Mouse (Mus musculus): Measurements from ENCODE around the gene Mrpl19. TPM values are rescaled to one million over a fixed set of nuclear protein-coding genes. Genes with fewer than 3 reads are reported as not detected.

Gene Mrpl19
- total RNA-seq, 1 experiment = 28.2 TPM

- no peak overlapping the region for H3K4me3 ChIP-seq (ENCODE audit: insufficient read depth in 1 of 2, low read depth in 1 of 2, low read length in 2 of 2, poor library complexity in 1 of 2, severe bottlenecking in 1 of 2)
- TF ChIP-seq HCFC1 (IDR thresholded peaks at IDR 0.05; ENCODE audit: borderline replicate concordance, insufficient read depth, low read length) = no peak
- no peak for TF ChIP-seq CHD2 (IDR thresholded peaks at IDR 0.05; ENCODE audit: low read depth, low read length)
- TF ChIP-seq MAFK (IDR thresholded peaks at IDR 0.05; ENCODE audit: insufficient read depth, low read depth, low read length) = no peak
- TF ChIP-seq ZC3H11A (IDR thresholded peaks at IDR 0.05; ENCODE audit: borderline replicate concordance, low read depth, low read length) = no peak
- TF ChIP-seq ZNF384 (IDR thresholded peaks at IDR 0.05; ENCODE audit: low read depth, low read length) = no peak
- H3K36me3 ChIP-seq (ENCODE audit: control insufficient read depth, insufficient read depth, low read length, poor library complexity, severe bottlenecking) = peaks cover 6% of the 10 kb centered on the region
- H3K27ac ChIP-seq (ENCODE audit: insufficient read depth, low read depth, low read length, poor library complexity, severe bottlenecking) = no peak overlapping the region
- no peaks in the 10 kb centered on the region for H3K9me3 ChIP-seq (ENCODE audit: control insufficient read depth, insufficient read depth, low read depth, low read length)
- in situ Hi-C loops (cut with MboI; ENCODE audit: low sequenced_read_pairs in 2 of 2, unreplicated experiment in 2 of 2) = no loop called here
- DNase-seq (ENCODE audit: low read depth, low spot score) = no peak
- H3K4me1 ChIP-seq (ENCODE audit: control insufficient read depth in 2 of 2, insufficient read depth in 2 of 2, low read length in 2 of 2, poor library complexity in 1 of 2) = no peaks in the 10 kb centered on the region
- H3K9ac ChIP-seq (ENCODE audit: insufficient read depth, low read depth, low read length, poor library complexity, severe bottlenecking) = no peak overlapping the region
Measured at GRCm38 (mm10) chr6:81946906-81947305, 18.9 kb downstream of the Mrpl19 start.

GRCm38 (mm10) chr6:81944432-81944831, 21.3 kb downstream of the Mrpl19 start:
- Histone ChIP-seq H3K9me3 (ENCODE audit: control insufficient read depth, insufficient read depth, low read depth, low read length) (no peaks in the 10 kb centered on the region), H3K36me3 (ENCODE audit: control insufficient read depth, insufficient read depth, low read length, poor library complexity, severe bottlenecking) (peaks cover 8% of the 10 kb centered on the region), H3K4me1 (ENCODE audit: control insufficient read depth in 2 of 2, insufficient read depth in 2 of 2, low read length in 2 of 2, poor library complexity in 1 of 2) (no peaks in the 10 kb centered on the region), H3K27ac (ENCODE audit: insufficient read depth, low read depth, low read length, poor library complexity, severe bottlenecking) (no peak overlapping the region), H3K4me3 (ENCODE audit: insufficient read depth in 1 of 2, low read depth in 1 of 2, low read length in 2 of 2, poor library complexity in 1 of 2, severe bottlenecking in 1 of 2) (no peak overlapping the region), H3K9ac (ENCODE audit: insufficient read depth, low read depth, low read length, poor library complexity, severe bottlenecking) (no peak overlapping the region)
- DNase-seq (ENCODE audit: low read depth, low spot score) = no peak
- TF ChIP-seq ZC3H11A (IDR thresholded peaks at IDR 0.05; ENCODE audit: borderline replicate concordance, low read depth, low read length) = no peak
- TF ChIP-seq CHD2 (IDR thresholded peaks at IDR 0.05; ENCODE audit: low read depth, low read length) = no peak
- no peak for TF ChIP-seq ZNF384 (IDR thresholded peaks at IDR 0.05; ENCODE audit: low read depth, low read length)
- no peak for TF ChIP-seq HCFC1 (IDR thresholded peaks at IDR 0.05; ENCODE audit: borderline replicate concordance, insufficient read depth, low read length)
- TF ChIP-seq MAFK (IDR thresholded peaks at IDR 0.05; ENCODE audit: insufficient read depth, low read depth, low read length) = no peak
- in situ Hi-C loops (cut with MboI; ENCODE audit: low sequenced_read_pairs in 2 of 2, unreplicated experiment in 2 of 2) = no loop called here

GRCm38 (mm10) chr6:81943281-81943680, 22.5 kb downstream of the Mrpl19 start:
- TF ChIP-seq ZC3H11A (IDR thresholded peaks at IDR 0.05; ENCODE audit: borderline replicate concordance, low read depth, low read length) (no peak), ZNF384 (IDR thresholded peaks at IDR 0.05; ENCODE audit: low read depth, low read length) (no peak)
- no peak overlapping the region for H3K4me3 ChIP-seq (ENCODE audit: insufficient read depth in 1 of 2, low read depth in 1 of 2, low read length in 2 of 2, poor library complexity in 1 of 2, severe bottlenecking in 1 of 2)
- no peaks in the 10 kb centered on the region for H3K4me1 ChIP-seq (ENCODE audit: control insufficient read depth in 2 of 2, insufficient read depth in 2 of 2, low read length in 2 of 2, poor library complexity in 1 of 2)
- no peak overlapping the region for H3K27ac ChIP-seq (ENCODE audit: insufficient read depth, low read depth, low read length, poor library complexity, severe bottlenecking)
- no peaks in the 10 kb centered on the region for H3K9me3 ChIP-seq (ENCODE audit: control insufficient read depth, insufficient read depth, low read depth, low read length)
- no peak overlapping the region for H3K9ac ChIP-seq (ENCODE audit: insufficient read depth, low read depth, low read length, poor library complexity, severe bottlenecking)
- DNase-seq (ENCODE audit: low read depth, low spot score) = no peak
- in situ Hi-C loops (cut with MboI; ENCODE audit: low sequenced_read_pairs in 2 of 2, unreplicated experiment in 2 of 2) = no loop called here
- H3K36me3 ChIP-seq (ENCODE audit: control insufficient read depth, insufficient read depth, low read length, poor library complexity, severe bottlenecking) = peaks cover 8% of the 10 kb centered on the region

- in situ Hi-C loops (cut with MboI; ENCODE audit: low sequenced_read_pairs in 2 of 2, unreplicated experiment in 2 of 2) = no loop called here
- no peak for TF ChIP-seq MAFK (IDR thresholded peaks at IDR 0.05; ENCODE audit: insufficient read depth, low read depth, low read length)
- TF ChIP-seq ZNF384 (IDR thresholded peaks at IDR 0.05; ENCODE audit: low read depth, low read length) = no peak
- TF ChIP-seq ZC3H11A (IDR thresholded peaks at IDR 0.05; ENCODE audit: borderline replicate concordance, low read depth, low read length) = no peak
- no peak for TF ChIP-seq HCFC1 (IDR thresholded peaks at IDR 0.05; ENCODE audit: borderline replicate concordance, insufficient read depth, low read length)
- no peak for TF ChIP-seq CHD2 (IDR thresholded peaks at IDR 0.05; ENCODE audit: low read depth, low read length)
- Histone ChIP-seq H3K27ac (ENCODE audit: insufficient read depth, low read depth, low read length, poor library complexity, severe bottlenecking) (no peak overlapping the region), H3K9ac (ENCODE audit: insufficient read depth, low read depth, low read length, poor library complexity, severe bottlenecking) (no peak overlapping the region), H3K9me3 (ENCODE audit: control insufficient read depth, insufficient read depth, low read depth, low read length) (no peaks in the 10 kb centered on the region), H3K4me3 (ENCODE audit: insufficient read depth in 1 of 2, low read depth in 1 of 2, low read length in 2 of 2, poor library complexity in 1 of 2, severe bottlenecking in 1 of 2) (no peak overlapping the region), H3K4me1 (ENCODE audit: control insufficient read depth in 2 of 2, insufficient read depth in 2 of 2, low read length in 2 of 2, poor library complexity in 1 of 2) (no peaks in the 10 kb centered on the region), H3K36me3 (ENCODE audit: control insufficient read depth, insufficient read depth, low read length, poor library complexity, severe bottlenecking) (peaks cover 8% of the 10 kb centered on the region)
- DNase-seq (ENCODE audit: low read depth, low spot score) = no peak
Measured at GRCm38 (mm10) chr6:81941718-81942117, 24.0 kb downstream of the Mrpl19 start.

- H3K4me3 ChIP-seq (ENCODE audit: insufficient read depth in 1 of 2, low read depth in 1 of 2, low read length in 2 of 2, poor library complexity in 1 of 2, severe bottlenecking in 1 of 2) = no peak overlapping the region
- H3K9me3 ChIP-seq (ENCODE audit: control insufficient read depth, insufficient read depth, low read depth, low read length) = no peaks in the 10 kb centered on the region
- H3K27ac ChIP-seq (ENCODE audit: insufficient read depth, low read depth, low read length, poor library complexity, severe bottlenecking) = no peak overlapping the region
- peaks cover 17% of the 10 kb centered on the region for H3K36me3 ChIP-seq (ENCODE audit: control insufficient read depth, insufficient read depth, low read length, poor library complexity, severe bottlenecking)
- no peak for TF ChIP-seq HCFC1 (IDR thresholded peaks at IDR 0.05; ENCODE audit: borderline replicate concordance, insufficient read depth, low read length)
- TF ChIP-seq CHD2 (IDR thresholded peaks at IDR 0.05; ENCODE audit: low read depth, low read length) = no peak
- TF ChIP-seq MAFK (IDR thresholded peaks at IDR 0.05; ENCODE audit: insufficient read depth, low read depth, low read length) = no peak
- TF ChIP-seq ZC3H11A (IDR thresholded peaks at IDR 0.05; ENCODE audit: borderline replicate concordance, low read depth, low read length) = no peak
- no peak for TF ChIP-seq ZNF384 (IDR thresholded peaks at IDR 0.05; ENCODE audit: low read depth, low read length)
- no peaks in the 10 kb centered on the region for H3K4me1 ChIP-seq (ENCODE audit: control insufficient read depth in 2 of 2, insufficient read depth in 2 of 2, low read length in 2 of 2, poor library complexity in 1 of 2)
- peak; percentile 28 for DNase-seq (ENCODE audit: low read depth, low spot score)
- H3K9ac ChIP-seq (ENCODE audit: insufficient read depth, low read depth, low read length, poor library complexity, severe bottlenecking) = no peak overlapping the region
- in situ Hi-C loops (cut with MboI; ENCODE audit: low sequenced_read_pairs in 2 of 2, unreplicated experiment in 2 of 2) = no loop called here
Measured at GRCm38 (mm10) chr6:81933281-81933680, 32.5 kb downstream of the Mrpl19 start.
